Mouse (Mus musculus) testis, postnatal 14 days (tissue): Measurements from ENCODE around the gene Pstpip1.

ENCODE experiments used
- DNase-seq: peaks from one replicate; pipeline ENCODE4 v3.0.0; 2021; ENCODE audit warnings: low spot score

Pstpip1 gene

DNA sequence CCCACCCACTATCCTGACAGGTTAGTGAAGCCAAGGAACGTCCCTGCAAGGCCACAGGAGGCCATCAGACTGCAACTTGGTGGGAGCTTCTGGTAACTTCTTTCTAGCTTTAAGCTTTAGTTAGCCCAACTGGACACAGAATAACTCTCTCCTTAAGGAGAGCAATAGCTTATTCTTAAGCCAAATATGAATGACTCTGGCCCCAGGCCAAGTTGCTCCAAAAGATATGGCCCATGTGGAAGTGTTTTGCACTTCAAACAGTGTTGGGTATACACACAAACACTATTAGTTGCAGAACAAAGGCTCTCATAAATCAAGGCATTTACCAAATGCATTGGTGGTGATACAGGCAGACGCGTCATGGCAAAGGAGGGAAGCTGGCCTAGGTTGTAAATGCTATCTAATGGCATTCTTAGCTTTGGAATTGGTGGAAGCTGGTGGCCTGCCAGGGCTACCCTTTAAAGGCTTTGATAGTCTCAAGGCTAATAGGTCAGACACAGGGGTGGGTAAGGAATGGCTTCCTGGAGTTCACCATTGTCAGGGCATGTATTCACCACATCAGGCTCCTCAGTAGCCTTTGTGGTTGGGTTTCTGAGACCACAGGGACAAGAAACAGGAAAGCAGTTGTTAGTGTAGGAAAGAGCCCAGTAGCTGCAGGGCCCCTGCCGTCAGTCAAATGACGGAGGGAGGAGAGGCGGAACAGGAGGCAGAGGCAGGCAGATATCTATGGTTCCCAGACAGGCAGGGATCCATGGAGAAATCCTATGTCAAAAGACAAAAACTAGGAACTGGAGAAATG, 16.7 kb downstream of the Pstpip1 start:
- no peak for DNase-seq

DNA sequence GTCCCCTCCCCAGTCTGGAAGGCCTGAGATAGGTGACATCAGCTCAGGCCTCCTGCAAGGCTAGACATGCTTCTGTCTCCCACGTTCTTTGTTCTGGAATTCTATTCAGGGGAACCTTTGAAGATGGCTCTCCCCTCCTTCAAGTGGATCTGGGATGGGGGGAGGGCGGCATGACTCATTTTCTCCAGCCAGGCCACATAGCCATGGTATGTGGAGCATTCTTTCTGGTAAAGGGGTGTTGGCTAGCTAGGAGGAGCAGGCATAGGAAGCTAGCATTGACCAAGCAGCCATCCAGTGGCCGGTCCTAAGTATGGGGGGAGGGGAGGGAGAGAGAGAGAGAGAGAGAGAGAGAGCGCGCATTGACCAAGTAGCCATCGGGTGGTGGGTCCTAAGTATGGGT, 17.8 kb downstream of the Pstpip1 start:
- no peak for DNase-seq

DNA sequence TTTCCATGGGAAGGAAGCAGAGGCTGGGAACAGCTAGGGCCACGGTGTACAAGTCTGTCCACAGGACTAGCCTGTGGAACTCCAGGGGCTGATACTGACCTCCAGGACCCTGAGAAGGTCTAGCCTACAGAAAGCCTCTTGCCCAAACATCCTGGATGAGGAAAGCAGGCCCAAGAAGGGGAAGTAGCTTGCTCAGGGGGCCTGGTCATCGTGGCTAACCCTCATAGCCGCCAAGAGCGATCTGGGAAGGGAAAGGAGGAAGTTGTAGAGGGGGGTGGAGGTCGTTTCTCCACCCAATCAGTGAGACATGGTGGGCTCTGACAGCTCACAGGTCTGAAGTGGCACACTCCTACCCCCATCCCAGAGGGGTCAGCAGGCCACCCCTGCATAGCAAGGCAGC, 18.4 kb downstream of the Pstpip1 start:
- DNase-seq, result no peak

DNA sequence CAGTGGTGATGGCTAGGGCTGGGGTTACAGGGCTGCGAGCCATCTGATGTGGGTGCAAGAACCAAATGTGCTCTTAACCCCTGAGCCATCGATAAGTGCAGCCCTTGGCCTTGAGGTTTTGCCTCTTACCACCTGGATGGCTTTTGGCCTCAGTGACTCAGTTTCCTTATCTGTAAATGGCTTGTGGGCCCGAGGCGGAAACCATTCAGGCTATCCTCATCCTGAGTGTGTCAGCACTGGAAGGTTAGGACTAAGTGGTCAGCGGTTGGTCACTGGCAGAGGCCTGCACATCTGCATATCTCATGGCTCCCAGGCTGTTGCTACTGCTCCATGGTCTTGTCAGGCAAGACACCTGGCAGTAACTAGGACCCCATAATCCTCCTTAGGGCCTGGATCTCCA, 28.3 kb downstream of the Pstpip1 start:
- DNase-seq, result no peak

- peak; percentile 63 for DNase-seq
Measured at GRCm38 (mm10) chr9:56118582-56118981, 28.8 kb downstream of the Pstpip1 start.

- no peak for DNase-seq
Measured at GRCm38 (mm10) chr9:56119651-56120050, 29.9 kb downstream of the Pstpip1 start.

DNA sequence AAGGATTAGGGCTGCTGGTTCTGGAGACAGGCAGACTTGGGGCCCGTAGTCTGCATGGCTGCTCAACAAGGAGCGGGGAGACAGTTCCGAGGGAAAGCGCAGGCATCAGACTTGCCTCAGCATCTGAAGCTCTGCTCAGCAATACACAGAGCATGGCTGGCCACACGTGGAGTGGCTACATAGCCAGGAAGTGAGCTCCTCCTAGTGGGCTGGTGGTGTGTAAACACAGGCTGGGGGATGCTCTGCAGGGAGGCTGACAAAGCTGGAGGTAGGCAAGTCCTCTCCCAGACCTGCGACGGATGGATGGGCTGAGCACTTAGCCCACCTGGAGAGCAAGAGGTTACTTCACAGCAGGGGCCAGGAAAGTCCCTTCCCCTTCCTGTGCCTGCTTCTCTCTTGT, 31.3 kb downstream of the Pstpip1 start:
- DNase-seq, result peak; percentile 43

GRCm38 (mm10) chr9:56122973-56123372, 33.2 kb downstream of the Pstpip1 start:
- DNase-seq, result peak; percentile 33

DNA sequence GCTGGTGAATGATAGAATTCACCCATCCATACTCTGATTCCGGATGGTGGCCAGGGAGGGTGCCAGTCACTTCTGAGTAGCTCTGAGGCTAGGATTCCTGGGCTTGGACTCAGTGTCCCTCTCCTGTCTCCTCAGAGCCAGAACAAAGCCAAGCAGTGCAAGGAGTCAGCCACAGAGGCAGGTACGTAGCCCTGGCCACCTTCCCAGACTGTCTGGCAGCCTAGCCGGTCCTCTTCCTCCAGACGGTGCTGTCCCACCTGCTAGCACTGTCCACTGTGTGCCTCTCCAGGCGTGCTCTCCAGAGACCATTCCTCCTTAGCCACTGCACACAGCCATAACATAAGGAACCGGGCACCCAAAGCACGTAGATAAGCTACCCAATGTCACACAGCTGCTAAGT, 33.9 kb downstream of the Pstpip1 start:
- DNase-seq, result no peak

DNA sequence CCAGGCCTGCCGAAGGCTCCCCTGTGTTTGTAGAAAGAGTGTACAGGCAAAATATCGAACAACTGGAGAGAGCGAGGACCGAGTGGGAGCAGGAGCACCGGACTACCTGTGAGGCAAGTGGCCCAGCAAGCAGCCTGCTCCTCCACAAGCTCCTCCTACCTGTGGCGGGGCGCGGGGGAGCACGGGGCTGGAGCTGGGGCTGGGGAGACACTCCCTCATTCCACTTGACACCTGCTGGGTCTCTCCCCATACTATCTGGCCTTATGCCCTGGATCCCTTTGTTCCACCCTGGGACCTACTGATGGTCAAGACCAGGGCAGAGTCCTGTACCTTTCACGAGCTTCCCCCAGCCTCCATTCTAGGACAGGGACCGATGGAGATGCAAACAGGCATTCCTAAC, 34.8 kb downstream of the Pstpip1 start:
- DNase-seq, result no peak

GRCm38 (mm10) chr9:56126453-56127173, 36.9 kb downstream of the Pstpip1 start:
- no peak for DNase-seq

DNA sequence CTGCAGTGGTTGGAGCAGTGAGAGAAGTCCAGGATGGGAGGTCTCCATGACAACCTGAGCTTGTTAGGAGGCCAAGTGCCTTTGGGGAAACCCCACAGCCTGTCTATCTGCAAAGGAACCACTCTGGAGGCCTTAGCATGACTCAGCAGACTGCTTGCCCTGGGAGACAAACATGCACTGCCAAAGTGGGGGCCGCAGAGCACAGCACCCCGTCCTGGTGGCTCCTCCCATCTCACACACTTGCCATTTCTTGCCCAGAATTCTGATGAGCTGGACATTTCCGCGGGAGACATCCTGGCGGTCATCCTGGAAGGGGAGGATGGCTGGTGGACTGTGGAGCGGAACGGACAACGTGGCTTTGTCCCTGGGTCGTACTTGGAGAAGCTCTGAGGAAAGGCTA, 38.6 kb downstream of the Pstpip1 start:
- DNase-seq, result no peak

GRCm38 (mm10) chr9:56129951-56130350, 40.2 kb downstream of the Pstpip1 start:
- DNase-seq, result no peak

- DNase-seq, result no peak
Measured at GRCm38 (mm10) chr9:56130536-56130935, 40.8 kb downstream of the Pstpip1 start.

- DNase-seq, result no peak
Measured at GRCm38 (mm10) chr9:56131813-56132525, 42.2 kb downstream of the Pstpip1 start.

DNA sequence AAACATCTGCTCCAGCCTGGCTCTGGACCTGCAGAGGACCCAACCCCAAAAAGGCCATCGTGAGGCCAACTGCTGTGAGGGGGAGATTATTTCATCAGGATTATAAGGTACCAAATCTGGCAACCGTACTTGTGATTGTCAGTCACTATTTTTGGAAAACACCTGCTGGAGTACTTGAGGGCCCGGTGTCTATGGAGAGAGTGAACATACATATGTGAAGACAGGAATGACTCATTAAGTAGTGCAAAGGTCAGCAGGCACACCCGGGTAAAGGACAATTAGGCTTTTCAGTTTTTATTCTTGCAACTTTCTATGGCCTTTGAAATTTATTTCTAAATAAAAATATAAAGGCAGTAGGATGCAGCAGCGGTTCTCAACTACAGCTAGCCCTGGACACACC, 44.2 kb downstream of the Pstpip1 start:
- DNase-seq, result no peak

DNA sequence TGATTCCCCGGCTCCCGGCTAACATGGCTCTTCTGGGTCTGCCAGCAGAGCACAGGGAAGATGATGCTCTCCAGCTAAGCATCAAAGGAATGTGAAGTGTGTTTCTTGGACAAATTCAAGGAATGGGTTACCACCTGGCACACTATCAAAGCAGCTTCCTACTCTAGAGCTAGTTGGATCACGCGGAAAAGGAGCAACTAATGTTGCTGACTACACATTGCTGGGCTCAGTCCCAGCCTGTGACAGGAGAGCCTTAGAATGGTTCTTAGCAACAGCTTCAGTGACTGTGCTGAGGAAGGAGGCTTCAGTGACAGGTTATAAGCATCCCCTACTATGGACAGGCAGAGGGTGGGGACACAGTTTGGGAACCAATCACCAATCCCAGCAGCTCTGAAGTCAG, 44.9 kb downstream of the Pstpip1 start:
- no peak for DNase-seq

DNA sequence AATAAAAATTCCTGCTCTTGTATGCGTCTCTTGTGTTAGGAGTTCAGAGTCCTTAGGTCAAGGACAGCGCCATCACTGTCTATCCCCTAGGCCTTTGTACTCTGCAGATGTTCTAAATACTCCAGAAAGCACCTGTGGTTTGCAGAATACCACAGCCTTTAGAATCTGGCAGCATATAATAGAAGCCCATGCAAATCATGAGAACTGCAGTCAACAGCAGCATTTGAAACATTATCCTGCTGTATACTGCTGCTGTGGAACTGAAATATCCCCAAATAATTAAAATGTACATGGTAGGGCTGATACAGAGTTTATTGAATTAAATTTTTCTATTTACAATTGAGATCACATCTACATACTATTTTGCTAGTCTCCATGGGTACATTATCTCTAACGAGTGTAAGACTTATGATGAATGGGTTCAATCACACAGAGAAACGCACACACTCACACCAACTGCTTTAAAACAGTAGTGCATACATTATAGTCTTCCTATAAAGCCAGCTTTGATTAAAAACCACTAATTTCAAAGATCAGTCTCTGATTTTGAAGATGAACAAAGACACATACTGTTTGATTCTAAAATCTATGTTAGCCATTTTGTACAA, 45.9 kb downstream of the Pstpip1 start:
- DNase-seq, result no peak

DNA sequence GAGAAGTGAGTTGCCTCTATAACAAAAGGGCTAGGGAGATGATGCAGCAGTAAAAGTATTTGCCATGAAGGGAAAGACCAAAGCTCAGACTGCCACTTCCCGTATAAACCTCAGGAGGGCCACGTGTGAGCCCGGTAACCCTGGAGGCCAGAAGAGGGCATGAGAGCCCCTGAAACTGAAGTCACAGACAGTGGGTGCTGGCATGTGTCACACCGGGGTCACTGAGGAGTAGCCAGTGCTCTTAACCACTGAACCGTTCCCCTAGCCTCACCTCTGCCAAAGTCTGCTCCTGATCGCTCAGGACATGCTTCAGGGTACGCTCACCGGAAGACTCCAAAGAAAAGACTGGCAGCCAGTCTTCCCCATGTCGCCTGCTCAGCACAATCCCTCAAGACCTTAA, 52.0 kb downstream of the Pstpip1 start:
- DNase-seq, result no peak

DNA sequence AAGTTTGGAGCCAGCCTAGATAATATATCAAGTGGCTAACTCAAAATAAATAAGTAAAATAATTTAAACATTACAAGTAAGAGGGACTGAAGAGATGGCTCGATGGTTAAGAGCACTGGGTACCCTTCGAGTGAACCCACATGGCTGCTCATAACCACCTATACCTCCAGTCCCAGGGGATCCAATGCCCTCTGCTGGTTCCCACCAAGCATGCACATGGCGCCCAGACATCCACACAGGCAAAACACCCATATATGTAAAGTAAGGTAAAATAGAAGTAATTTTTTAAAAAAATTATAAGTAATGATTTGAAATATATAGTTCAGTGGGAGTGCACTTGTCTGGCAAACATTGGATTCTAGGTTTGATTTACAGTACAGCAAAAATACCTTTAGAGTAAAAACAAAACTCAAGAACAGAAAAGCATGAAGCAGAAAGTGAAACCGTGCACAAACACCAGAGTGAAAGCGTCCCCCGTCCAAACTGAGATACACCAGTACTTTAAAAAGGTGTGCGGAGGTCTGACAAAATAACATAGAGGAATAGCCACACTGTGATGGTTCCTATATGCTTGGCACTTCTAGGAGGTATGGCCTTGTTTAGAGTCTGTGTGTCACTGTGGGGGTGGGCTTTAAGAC, 54.7 kb downstream of the Pstpip1 start:
- DNase-seq, result no peak

DNA sequence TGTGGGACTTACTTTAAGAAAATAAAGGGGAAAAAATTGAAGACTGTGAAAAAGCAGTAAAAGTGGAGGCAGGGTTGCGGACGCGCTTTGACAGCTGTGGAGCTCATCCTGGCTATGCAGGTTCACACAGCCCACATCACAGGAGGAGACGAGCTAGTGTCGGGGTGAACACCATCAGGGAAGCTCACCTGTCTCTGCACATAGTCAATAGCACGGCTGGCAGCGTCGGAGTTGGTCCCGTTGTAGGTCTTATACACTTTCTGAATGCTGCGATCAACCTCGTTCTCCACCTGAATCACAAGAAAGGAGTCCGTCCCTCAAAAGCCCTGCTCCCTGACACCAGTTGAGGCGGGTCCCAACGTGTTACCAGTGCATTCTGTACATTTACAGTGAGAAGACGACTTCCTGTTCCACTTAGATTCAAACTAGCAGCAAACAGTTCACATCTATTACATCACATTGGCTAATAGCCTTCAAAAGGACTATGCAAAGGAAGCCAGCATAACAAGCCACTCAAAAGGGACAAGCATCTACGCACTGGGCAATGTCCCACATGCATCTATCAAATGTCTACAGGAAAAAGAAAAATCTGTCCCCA, 56.7 kb downstream of the Pstpip1 start:
- DNase-seq, result no peak
